Mouse (Mus musculus): ENCODE measurements around the gene Dnajc12. TPM values are rescaled to one million over a fixed set of nuclear protein-coding genes. Genes with fewer than 3 reads are reported as not detected.
"Not testable (repeated sequence)": the region's sequence is repeated elsewhere in the genome, so short reads cannot be mapped to it uniquely, and the experiment has no call there.

The Dnajc12 gene
- total RNA-seq, 2 experiments from 2014 or later: 14.2 to 15.0 TPM

GRCm38 (mm10) chr10:63385897-63386296 lies 3.7 kb downstream of the Dnajc12 start:
- DNase-seq (ENCODE audit: low spot score in 2 of 2): not testable (repeated sequence)

GRCm38 (mm10) chr10:63386444-63386843 lies 4.2 kb downstream of the Dnajc12 start:
- peak; percentile 73 to 90 for DNase-seq (ENCODE audit: low spot score in 2 of 2)

GRCm38 (mm10) chr10:63386991-63387390 lies 4.7 kb downstream of the Dnajc12 start:
- no peak for DNase-seq (ENCODE audit: low spot score in 2 of 2)

GRCm38 (mm10) chr10:63388948-63389347 lies 6.7 kb downstream of the Dnajc12 start:
- DNase-seq (ENCODE audit: low spot score in 2 of 2): no peak

- no peak for DNase-seq (ENCODE audit: low spot score in 2 of 2)
Observed at GRCm38 (mm10) chr10:63396963-63397362, 14.7 kb downstream of the Dnajc12 start.

- DNase-seq (ENCODE audit: low spot score in 2 of 2): no peak
Observed at GRCm38 (mm10) chr10:63402731-63403504, 20.7 kb downstream of the Dnajc12 start.

- no peak for DNase-seq (ENCODE audit: low spot score in 2 of 2)
Observed at GRCm38 (mm10) chr10:63403636-63404035, 21.4 kb downstream of the Dnajc12 start.

GRCm38 (mm10) chr10:63410162-63410956 lies 28.1 kb downstream of the Dnajc12 start:
- DNase-seq (ENCODE audit: low spot score in 2 of 2): no peak

GRCm38 (mm10) chr10:63411674-63412073 lies 29.4 kb downstream of the Dnajc12 start:
- DNase-seq (ENCODE audit: low spot score in 2 of 2): not testable (repeated sequence)

GRCm38 (mm10) chr10:63412756-63413155 lies 30.5 kb downstream of the Dnajc12 start:
- no peak for DNase-seq (ENCODE audit: low spot score in 2 of 2)

- DNase-seq (ENCODE audit: low spot score in 2 of 2): no peak
Observed at GRCm38 (mm10) chr10:63415287-63415686, 33.0 kb downstream of the Dnajc12 start.

GRCm38 (mm10) chr10:63415850-63416249 lies 33.6 kb downstream of the Dnajc12 start:
- DNase-seq (ENCODE audit: low spot score in 2 of 2): no peak

- no peak for DNase-seq (ENCODE audit: low spot score in 2 of 2)
Observed at GRCm38 (mm10) chr10:63417061-63417460, 34.8 kb downstream of the Dnajc12 start.

GRCm38 (mm10) chr10:63421739-63422735 lies 39.8 kb downstream of the Dnajc12 start, which contains the start of gene Gm7075:
Gene Gm7075, minus strand, starts transcription at chr10:63421789.
- DNase-seq (ENCODE audit: low spot score in 2 of 2): no peak

- no peak for DNase-seq (ENCODE audit: low spot score in 2 of 2)
Observed at GRCm38 (mm10) chr10:63422736-63422992, 40.4 kb downstream of the Dnajc12 start.

GRCm38 (mm10) chr10:63423591-63424474 lies 41.6 kb downstream of the Dnajc12 start:
- no peak for DNase-seq (ENCODE audit: low spot score in 2 of 2)

- peak in 1 of 2 experiments; percentile 26 for DNase-seq (ENCODE audit: low spot score in 2 of 2)
Observed at GRCm38 (mm10) chr10:63424475-63424814, 42.2 kb downstream of the Dnajc12 start.

GRCm38 (mm10) chr10:63427146-63427545 lies 44.9 kb downstream of the Dnajc12 start:
- DNase-seq (ENCODE audit: low spot score in 2 of 2): no peak

- peak; percentile 20 to 22 for DNase-seq (ENCODE audit: low spot score in 2 of 2)
Observed at GRCm38 (mm10) chr10:63428243-63429022, 46.2 kb downstream of the Dnajc12 start.

- no peak for DNase-seq (ENCODE audit: low spot score in 2 of 2)
Observed at GRCm38 (mm10) chr10:63429023-63429340, 46.7 kb downstream of the Dnajc12 start.
